Mouse (Mus musculus) B cell, adult 62 days (primary cell): Measurements from ENCODE around the gene Chrna3. TPM values are rescaled to one million over a fixed set of nuclear protein-coding genes. Genes with fewer than 3 reads are reported as not detected.

ENCODE experiments used
- total RNA-seq: library from RNA; stranded (reverse); gene quantifications from 4 replicates; pipeline ENCODE4 v1.2.4, GENCODE M21; 2023

The Chrna3 gene
- total RNA-seq = not detected in 4 replicates

GRCm38 (mm10) chr9:55026275-55026663, at the start of gene Chrna3:
Gene Chrna3 (minus strand): TSS chr9:55026562.

GRCm38 (mm10) chr9:55048211-55048880, 22.0 kb upstream of the Chrna3 start, which contains the start of gene Chrnb4:
Gene Chrnb4 (minus strand): TSS chr9:55048779.

GRCm38 (mm10) chr9:54980674-54981073, 45.7 kb downstream of the Chrna3 start, which contains the start of gene Chrna5:
Gene Chrna5 (plus strand): TSS chr9:54980880.

Other genes starting within 250 kb of the Chrna3 start
- gene Ireb2, start 162.8 kb downstream of the Chrna3 start, total RNA-seq = 44.9 to 55.0 TPM (median 50.6 TPM) in 4 replicates
- 0.55 to 1.3 TPM (median 1.0 TPM) in 4 replicates for gene Hykk, start 109.3 kb downstream of the Chrna3 start, total RNA-seq
- 85.0 to 88.1 TPM (median 87.5 TPM) in 4 replicates for gene Psma4, start 75.8 kb downstream of the Chrna3 start, total RNA-seq
- 0.81 to 1.3 TPM in 2 of 4 replicates, not detected in the others for gene AY074887, start 75.6 kb downstream of the Chrna3 start, total RNA-seq
- gene Chrna5, start 45.7 kb downstream of the Chrna3 start, total RNA-seq = not detected in 4 replicates
- gene Chrnb4, start 22.2 kb upstream of the Chrna3 start, total RNA-seq = not detected in 4 replicates
- gene Ube2q2, start 122.3 kb upstream of the Chrna3 start, total RNA-seq = 27.8 to 34.3 TPM (median 31.9 TPM) in 4 replicates
- 43.6 to 51.0 TPM (median 46.4 TPM) in 4 replicates for gene Fbxo22, start 182.4 kb upstream of the Chrna3 start, total RNA-seq